Mouse (Mus musculus): ENCODE measurements around the gene Ints14.
A peak's percentile ranks its signal among the peaks of the same experiment; 100 is the strongest.

Ints14 gene

DNA sequence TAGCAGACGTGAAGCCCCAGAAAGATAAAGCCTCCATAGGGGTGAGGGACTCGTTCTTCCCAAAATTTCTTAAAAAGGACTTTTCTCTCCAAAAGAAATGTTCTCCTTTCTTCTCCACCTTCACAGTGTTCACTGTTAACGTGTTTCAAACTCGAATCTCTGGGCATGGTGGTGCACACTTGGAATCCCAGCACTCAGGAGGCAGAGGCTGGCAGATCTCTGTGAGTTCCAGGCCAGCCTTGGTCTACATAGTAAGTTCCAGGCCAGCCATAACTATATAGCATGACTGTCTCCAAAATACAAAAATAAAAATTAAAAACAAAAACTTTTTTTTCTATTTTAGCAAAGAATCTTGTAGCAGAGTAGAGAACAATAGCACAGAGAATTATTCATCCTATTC lies 59.4 kb downstream of the Ints14 start:
- no peak for DNase-seq (ENCODE audit: low spot score)

DNA sequence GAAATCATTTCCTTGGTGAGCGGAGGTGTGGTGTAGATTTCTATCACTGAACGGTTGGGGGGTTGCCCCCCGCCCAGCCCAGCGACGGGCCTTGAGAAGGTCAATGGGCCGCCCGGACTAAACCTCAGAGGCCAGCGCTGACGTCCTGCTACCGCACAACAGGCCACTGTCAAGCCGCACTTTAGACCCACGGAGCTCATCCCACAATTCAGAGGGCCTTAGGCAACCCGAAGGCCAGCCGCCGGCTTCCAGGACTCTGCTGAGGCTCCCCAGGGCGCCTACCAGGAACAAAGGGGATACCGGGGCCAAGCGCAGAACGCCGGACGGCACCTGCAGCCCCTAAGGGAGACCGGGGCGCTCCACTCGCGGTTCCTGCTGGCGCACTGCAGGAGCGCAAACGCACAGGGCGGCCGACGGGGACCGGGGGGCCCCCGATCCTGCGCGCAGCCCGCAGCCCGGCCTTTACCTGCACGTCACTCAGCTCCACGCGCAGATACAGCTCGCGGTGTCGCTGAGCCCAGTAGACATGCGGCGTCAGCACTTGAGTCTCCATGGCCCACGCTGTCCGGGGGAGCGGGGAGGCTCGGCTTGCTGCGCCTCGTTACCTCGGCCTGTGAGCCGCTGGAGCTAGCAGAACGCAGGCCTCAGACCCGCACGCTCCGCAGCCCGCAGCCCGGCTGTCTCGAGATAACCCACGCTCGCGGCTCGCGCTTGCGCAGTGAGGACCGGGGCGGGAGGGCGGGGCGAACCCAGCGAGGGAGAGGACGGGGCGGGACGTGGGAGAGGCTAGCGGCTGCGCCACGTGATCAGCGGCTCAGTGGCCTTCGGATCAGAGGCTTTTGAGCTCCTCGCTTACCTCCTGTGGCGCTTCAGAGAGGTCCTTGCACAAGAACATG lies 60.5 kb downstream of the Ints14 start, which contains the start of gene Hacd3:
TSS of gene Hacd3 (minus strand) at position 703 of the 896 bp plus-strand sequence.
- peak; percentile 93 for DNase-seq (ENCODE audit: low spot score)

DNA sequence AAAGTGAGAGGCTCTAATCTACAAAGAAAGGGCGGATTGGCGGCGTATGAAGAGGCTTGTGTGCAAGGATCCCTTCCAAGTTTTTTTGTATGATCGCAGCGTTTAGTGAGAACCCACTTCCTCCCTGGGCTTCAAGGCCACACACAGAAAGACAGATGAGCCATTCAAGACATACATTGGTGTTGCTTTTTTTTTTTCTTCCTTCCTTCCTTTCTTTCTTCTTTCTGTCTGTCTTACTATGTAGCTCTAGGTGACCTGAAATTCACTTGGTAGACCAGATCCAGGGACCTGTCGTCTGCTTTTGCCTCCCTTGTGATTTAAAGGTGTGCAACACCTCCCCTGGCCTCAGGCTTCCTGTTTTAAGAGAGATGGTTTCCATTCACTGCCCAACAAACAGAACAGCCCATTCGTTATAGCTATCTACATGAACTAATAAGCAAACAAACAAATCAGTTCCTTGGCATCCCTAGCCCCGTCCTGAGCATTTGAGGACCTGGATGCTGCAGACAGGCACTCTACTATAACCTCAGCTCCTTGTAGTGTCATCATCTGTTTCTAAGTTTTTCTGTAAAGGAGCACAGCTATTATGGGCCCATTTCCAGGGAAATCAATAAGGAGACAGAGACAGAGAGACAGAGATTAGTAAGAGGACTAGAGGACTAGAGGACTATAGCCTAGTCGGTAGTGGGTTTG lies 61.3 kb downstream of the Ints14 start:
- DNase-seq (ENCODE audit: low spot score), result no peak

DNA sequence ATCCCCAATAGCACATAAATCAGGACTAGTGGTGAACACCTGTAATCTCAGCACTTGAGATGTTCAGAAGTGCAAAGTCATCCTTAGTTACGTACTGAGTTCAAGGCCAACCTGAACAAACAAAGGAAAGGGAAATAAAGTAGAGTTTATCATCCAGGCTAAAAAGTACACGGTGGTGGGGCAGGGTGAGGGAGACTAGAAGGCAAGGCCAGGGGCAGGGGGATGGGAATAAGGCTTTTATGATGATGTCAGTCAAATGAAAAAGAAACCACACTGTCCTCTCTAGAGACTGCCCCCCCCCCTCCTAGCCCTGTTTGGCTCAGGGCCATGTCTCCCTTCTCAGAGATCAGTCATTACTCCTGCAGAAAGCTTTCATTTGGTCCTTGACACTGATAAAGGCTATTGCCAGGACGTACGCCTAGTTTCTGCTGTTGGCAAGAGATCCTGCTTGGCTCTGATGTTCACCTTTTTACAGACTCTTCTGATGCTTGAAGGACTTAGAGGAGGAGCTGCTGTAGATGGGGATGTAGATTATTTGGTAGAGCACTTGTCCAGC lies 62.0 kb downstream of the Ints14 start:
- DNase-seq (ENCODE audit: low spot score), result no peak

DNA sequence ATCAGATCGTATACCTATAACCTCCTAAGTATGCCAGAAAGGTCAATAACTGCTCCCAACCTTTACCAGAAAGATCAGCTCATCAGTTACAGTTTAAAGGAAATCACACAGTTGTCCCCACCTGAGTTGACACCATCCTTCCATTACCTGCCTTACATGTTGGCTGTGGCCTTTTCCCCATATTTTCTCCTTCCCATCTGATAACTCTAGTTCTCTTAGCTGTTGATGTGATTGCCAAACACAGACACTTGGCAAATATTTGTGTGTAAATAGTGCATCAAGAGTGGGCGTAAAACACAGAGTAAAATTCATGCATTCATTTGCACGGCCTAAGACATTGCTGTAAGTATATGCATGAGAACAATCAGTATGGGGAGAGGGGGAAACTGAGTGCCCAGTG lies 62.7 kb downstream of the Ints14 start:
- no peak for DNase-seq (ENCODE audit: low spot score)

DNA sequence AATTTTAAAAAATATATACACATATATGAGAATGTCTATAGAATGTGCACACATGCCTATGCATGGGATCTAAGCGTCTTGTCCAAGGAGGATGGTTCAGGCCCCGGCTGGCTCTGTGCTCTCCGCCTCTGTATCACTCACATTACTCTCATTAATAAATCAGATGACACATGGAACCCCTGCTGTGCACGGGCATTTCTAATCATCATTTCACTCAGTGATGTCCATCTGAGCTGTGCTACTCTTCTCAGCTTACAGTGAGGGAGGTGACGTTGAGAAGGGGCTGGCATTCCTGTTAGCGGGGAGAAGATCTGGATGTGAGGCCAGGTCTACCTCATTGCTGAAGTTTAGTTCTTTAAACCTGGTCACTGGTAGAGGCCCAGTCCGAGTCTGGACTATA lies 66.5 kb downstream of the Ints14 start:
- no peak for DNase-seq (ENCODE audit: low spot score)

DNA sequence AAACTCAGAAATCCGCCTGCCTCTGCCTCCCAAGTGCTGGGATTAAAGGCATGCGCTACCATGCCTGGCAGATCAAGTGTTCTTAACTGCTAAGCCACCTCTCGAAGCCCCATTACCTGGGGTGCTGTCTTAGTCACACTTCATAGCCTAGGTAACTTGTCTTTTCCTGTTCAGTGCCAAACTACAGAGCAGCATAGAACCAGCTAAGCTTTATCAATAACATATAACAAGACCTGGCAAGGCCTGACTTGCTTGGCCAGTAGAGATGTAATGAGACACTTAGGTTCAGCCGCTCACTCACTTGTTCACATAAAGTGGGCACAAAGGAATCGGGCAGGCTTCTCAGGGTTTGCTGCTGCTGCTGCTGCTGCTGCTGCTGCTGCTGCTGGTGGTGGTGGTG lies 67.6 kb downstream of the Ints14 start:
- DNase-seq (ENCODE audit: low spot score), result no peak

DNA sequence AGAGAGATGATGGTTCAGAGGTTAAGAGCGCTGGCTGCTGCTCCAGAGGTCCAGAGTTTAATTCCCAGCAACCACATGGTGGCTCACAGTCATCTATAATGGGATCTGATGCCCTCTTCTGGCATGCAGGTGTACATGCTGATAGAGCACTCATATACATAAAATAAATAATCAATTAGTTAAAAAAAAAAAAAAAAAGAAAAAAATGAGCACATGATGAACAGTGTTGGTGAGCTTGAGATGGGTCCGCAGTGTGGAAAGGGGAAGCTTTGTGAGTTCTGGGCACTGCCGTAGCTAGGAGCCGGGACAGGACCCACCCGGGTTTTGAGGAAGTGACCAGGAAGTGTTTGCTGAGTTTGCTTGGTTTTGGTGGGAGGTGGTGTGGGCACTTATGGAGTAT lies 70.7 kb downstream of the Ints14 start:
- DNase-seq (ENCODE audit: low spot score), result peak; percentile 33

DNA sequence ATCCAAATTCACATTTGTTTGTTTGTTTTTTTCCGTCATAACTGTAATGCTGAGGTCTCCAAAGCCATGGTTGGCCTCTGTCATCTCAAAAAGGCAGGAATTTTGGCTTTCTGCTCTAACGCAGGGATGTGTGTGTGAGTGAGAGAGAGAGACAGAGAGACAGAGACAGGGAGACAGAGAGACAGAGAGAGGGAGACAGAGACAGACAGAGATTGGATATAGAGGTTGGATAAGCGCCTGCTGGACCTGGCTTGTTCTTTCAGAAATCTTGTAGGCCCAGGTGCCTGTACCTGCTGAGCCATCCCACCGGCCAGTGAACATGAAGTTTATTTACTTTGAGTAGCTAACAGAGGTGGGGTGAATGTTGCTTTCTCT lies 71.2 kb downstream of the Ints14 start:
- DNase-seq (ENCODE audit: low spot score), result no peak

DNA sequence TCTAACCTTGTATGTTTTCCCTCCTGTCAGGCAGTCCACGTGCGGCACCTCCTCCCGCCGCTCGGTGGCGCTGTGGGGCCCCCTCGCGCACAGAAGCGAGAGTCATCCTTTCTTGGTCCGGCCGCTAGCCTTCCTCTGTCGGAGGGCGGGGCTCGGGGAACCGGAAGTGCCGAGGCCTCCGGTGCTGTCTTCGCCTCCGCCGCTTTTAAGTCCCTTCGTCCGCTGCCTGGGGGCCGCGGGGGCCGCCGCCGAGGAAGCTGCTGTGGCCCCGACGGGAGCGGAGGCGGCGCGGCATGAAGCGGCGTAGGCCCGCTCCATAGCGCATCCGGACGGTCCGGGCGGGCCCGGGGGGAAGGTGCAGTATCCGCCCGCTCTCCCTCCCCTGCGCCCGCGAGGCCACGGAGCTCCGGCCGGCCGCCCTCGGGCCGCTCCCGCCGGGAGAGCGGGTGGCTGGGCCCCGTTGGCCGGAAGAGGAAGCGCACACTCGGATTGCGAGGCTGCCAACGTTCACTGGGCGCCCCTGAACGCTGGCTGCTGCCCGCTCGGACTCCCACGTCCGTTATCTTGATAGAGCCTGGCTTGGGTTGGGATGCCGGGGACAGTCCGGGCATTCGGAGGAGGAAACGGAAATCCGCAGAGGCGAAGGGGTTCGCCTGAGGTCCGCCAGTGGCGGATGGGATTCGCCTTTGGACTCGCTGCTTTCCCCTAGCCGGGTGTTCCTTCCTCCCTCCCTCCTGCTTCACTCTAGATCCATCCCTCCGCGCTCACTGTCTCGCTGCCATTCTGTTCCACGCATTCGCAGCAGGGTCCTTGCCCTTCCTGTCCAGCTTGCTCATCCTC lies 71.8 kb downstream of the Ints14 start, which contains the start of gene Dpp8:
TSS of gene Dpp8 (plus strand) at position 146 of the 840 bp plus-strand sequence.
- peak; percentile 95 for DNase-seq (ENCODE audit: low spot score)

DNA sequence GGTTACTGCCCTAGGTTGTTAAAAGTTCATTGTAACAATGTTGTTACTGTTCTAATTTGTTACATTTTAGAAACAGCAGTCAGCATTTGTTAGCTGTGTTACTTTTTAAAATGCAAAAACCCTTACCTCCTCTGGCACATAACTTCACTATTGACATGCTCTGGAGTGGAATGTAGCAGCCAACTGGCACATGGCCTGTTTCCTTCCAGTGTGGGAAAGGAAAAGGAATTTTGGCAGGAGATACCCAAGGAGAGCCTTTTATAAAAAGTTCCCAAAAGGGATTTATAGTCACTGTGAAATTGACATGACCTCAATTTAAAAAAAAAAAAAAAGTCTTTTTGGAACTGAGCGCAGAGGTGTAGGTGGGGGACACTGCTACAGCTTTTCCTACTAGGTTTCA lies 75.8 kb downstream of the Ints14 start:
- DNase-seq (ENCODE audit: low spot score), result peak; percentile 83
